Mouse (Mus musculus) right cerebral cortex, adult 2 months (tissue): ENCODE results near the gene Gm7298.
"Not testable (repeated sequence)": the region's sequence is repeated elsewhere in the genome, so short reads cannot be mapped to it uniquely, and the experiment has no call there.

Experiments used
- DNase-seq, 2 experiments: peaks; one replicate each; pipeline ENCODE4 v3.0.0; 2021 to 2022; ENCODE audit warnings: low spot score in 2 of 2

Gene Gm7298

GRCm38 (mm10) chr6:121732632-121733031 lies at the start of gene Gm7298:
Gene Gm7298 (plus strand): TSS chr6:121732932.
- DNase-seq, result no peak

GRCm38 (mm10) chr6:121828034-121828433 lies 95.3 kb downstream of the Gm7298 start:
- no peak for DNase-seq

- DNase-seq, result no peak
Measured at GRCm38 (mm10) chr6:121836361-121836760, 103.6 kb downstream of the Gm7298 start.

- DNase-seq, result not testable (repeated sequence)
Measured at GRCm38 (mm10) chr6:121838271-121838670, 105.5 kb downstream of the Gm7298 start, which contains the start of gene Mug1. Gene Mug1 (plus strand): TSS chr6:121838541.
